Mouse (Mus musculus): Measurements from ENCODE around the gene Polq. TPM values are rescaled to one million over a fixed set of nuclear protein-coding genes. Genes with fewer than 3 reads are reported as not detected.

Polq gene
- polyA plus RNA-seq, 1 experiment, result 15.7 TPM

DNA sequence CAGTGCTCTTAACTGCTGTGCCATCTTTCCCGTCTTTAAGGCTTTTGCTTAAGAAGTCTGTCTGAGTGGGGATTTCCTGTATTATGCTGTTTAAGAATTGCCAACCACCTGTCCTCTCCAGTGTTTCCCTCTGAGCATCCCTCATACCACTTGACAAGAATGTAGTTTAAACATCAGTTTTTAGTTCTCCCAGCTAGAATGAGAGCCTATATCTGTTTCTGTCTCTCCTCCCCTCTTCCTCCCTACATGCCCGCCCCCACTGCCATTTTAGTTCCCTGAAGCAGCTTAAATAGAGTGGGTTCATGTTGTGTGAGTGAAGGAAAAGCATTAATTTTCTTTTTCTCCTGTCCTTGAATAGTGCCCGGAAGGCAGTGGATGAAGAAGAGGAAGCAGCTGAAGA, 48.0 kb downstream of the Polq start:
- Histone ChIP-seq H3K4me3 (ENCODE audit: low read depth, low read length) (no peak overlapping the region), H3K27ac (ENCODE audit: insufficient read depth, low read length) (no peak overlapping the region), H3K9ac (ENCODE audit: low read depth, poor library complexity, severe bottlenecking) (no peak overlapping the region), H3K36me3 (ENCODE audit: control insufficient read depth, insufficient read depth, low read length, poor library complexity, severe bottlenecking) (peaks cover 6% of the 10 kb centered on the region), H3K4me1 (ENCODE audit: control insufficient read depth, insufficient read depth, low read length) (no peaks in the 10 kb centered on the region), H3K9me3 (replicated peaks; ENCODE audit: control insufficient read depth, insufficient read depth, low read length, poor library complexity, severe bottlenecking) (no peaks in the 10 kb centered on the region), H3K27me3 (ENCODE audit: control insufficient read depth, insufficient read depth, low read length, poor library complexity, severe bottlenecking) (no peaks in the 10 kb centered on the region)
- TF ChIP-seq EP300 (IDR thresholded peaks at IDR 0.05; ENCODE audit: insufficient read depth, low read depth, low read length) (no peak), CTCF (IDR thresholded peaks at IDR 0.05; ENCODE audit: low read depth, low read length) (no peak), POLR2A (IDR thresholded peaks at IDR 0.05; ENCODE audit: insufficient read depth, low read length) (no peak)

DNA sequence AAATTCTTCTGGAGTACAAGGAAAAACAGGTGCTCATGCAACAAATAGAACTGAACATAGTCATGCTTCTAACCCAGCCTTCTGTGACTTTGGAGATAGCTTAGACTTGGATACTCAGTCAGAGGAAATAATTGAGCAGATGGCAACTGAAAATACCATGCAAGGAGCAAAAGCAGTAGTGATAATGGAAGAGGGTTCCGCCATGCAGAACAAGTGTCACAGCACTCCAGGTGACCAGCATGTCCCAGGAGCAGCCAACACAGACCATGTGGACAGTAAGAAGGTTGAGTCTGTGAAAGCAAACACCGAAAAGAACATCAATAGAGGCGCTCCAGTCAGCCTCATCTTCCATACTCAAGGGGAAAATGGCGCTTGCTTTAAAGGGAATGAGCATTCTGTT, 49.7 kb downstream of the Polq start:
- no peaks in the 10 kb centered on the region for H3K27me3 ChIP-seq (ENCODE audit: control insufficient read depth, insufficient read depth, low read length, poor library complexity, severe bottlenecking)
- H3K4me1 ChIP-seq (ENCODE audit: control insufficient read depth, insufficient read depth, low read length), result no peaks in the 10 kb centered on the region
- no peak for TF ChIP-seq CTCF (IDR thresholded peaks at IDR 0.05; ENCODE audit: low read depth, low read length)
- TF ChIP-seq POLR2A (IDR thresholded peaks at IDR 0.05; ENCODE audit: insufficient read depth, low read length), result no peak
- no peak for TF ChIP-seq EP300 (IDR thresholded peaks at IDR 0.05; ENCODE audit: insufficient read depth, low read depth, low read length)
- H3K9ac ChIP-seq (ENCODE audit: low read depth, poor library complexity, severe bottlenecking), result no peak overlapping the region
- H3K9me3 ChIP-seq (replicated peaks; ENCODE audit: control insufficient read depth, insufficient read depth, low read length, poor library complexity, severe bottlenecking), result no peaks in the 10 kb centered on the region
- H3K27ac ChIP-seq (ENCODE audit: insufficient read depth, low read length), result no peak overlapping the region
- no peak overlapping the region for H3K4me3 ChIP-seq (ENCODE audit: low read depth, low read length)
- H3K36me3 ChIP-seq (ENCODE audit: control insufficient read depth, insufficient read depth, low read length, poor library complexity, severe bottlenecking), result peaks cover 6% of the 10 kb centered on the region

GRCm38 (mm10) chr16:37072354-37072753, 60.8 kb downstream of the Polq start:
- H3K36me3 ChIP-seq (ENCODE audit: control insufficient read depth, insufficient read depth, low read length, poor library complexity, severe bottlenecking), result peaks cover 5% of the 10 kb centered on the region

GRCm38 (mm10) chr16:37089648-37090047, 78.1 kb downstream of the Polq start:
- Histone ChIP-seq H3K27me3 (ENCODE audit: control insufficient read depth, insufficient read depth, low read length, poor library complexity, severe bottlenecking) (no peaks in the 10 kb centered on the region), H3K9me3 (replicated peaks; ENCODE audit: control insufficient read depth, insufficient read depth, low read length, poor library complexity, severe bottlenecking) (no peaks in the 10 kb centered on the region), H3K4me3 (ENCODE audit: low read depth, low read length) (no peak overlapping the region), H3K4me1 (ENCODE audit: control insufficient read depth, insufficient read depth, low read length) (no peaks in the 10 kb centered on the region), H3K36me3 (ENCODE audit: control insufficient read depth, insufficient read depth, low read length, poor library complexity, severe bottlenecking) (no peaks in the 10 kb centered on the region; the same call in 1 of the 2 replicates), H3K27ac (ENCODE audit: insufficient read depth, low read length) (no peak overlapping the region), H3K9ac (ENCODE audit: low read depth, poor library complexity, severe bottlenecking) (no peak overlapping the region)
- no peak for TF ChIP-seq CTCF (IDR thresholded peaks at IDR 0.05; ENCODE audit: low read depth, low read length)
- no peak for TF ChIP-seq POLR2A (IDR thresholded peaks at IDR 0.05; ENCODE audit: insufficient read depth, low read length)
- no peak for TF ChIP-seq EP300 (IDR thresholded peaks at IDR 0.05; ENCODE audit: insufficient read depth, low read depth, low read length)

More at GRCm38 (mm10) chr16:37072354-37072753, 60.8 kb downstream of the Polq start:
- no peaks in the 10 kb centered on the region for H3K4me1 ChIP-seq (ENCODE audit: control insufficient read depth, insufficient read depth, low read length)
- TF ChIP-seq POLR2A (IDR thresholded peaks at IDR 0.05; ENCODE audit: insufficient read depth, low read length), result no peak
- TF ChIP-seq EP300 (IDR thresholded peaks at IDR 0.05; ENCODE audit: insufficient read depth, low read depth, low read length), result no peak
- no peak for TF ChIP-seq CTCF (IDR thresholded peaks at IDR 0.05; ENCODE audit: low read depth, low read length)
- no peaks in the 10 kb centered on the region for H3K9me3 ChIP-seq (replicated peaks; ENCODE audit: control insufficient read depth, insufficient read depth, low read length, poor library complexity, severe bottlenecking)
- H3K27me3 ChIP-seq (ENCODE audit: control insufficient read depth, insufficient read depth, low read length, poor library complexity, severe bottlenecking), result no peaks in the 10 kb centered on the region
- no peak overlapping the region for H3K4me3 ChIP-seq (ENCODE audit: low read depth, low read length)
- no peak overlapping the region for H3K9ac ChIP-seq (ENCODE audit: low read depth, poor library complexity, severe bottlenecking)
- no peak overlapping the region for H3K27ac ChIP-seq (ENCODE audit: insufficient read depth, low read length)

GRCm38 (mm10) chr16:37094169-37094833, 82.7 kb downstream of the Polq start:
- Histone ChIP-seq H3K27ac (ENCODE audit: insufficient read depth, low read length) (no peak overlapping the region), H3K36me3 (ENCODE audit: control insufficient read depth, insufficient read depth, low read length, poor library complexity, severe bottlenecking) (no peaks in the 10 kb centered on the region; the same call in 1 of the 2 replicates), H3K9me3 (replicated peaks; ENCODE audit: control insufficient read depth, insufficient read depth, low read length, poor library complexity, severe bottlenecking) (no peaks in the 10 kb centered on the region), H3K27me3 (ENCODE audit: control insufficient read depth, insufficient read depth, low read length, poor library complexity, severe bottlenecking) (no peaks in the 10 kb centered on the region), H3K4me1 (ENCODE audit: control insufficient read depth, insufficient read depth, low read length) (no peaks in the 10 kb centered on the region), H3K4me3 (ENCODE audit: low read depth, low read length) (no peak overlapping the region), H3K9ac (ENCODE audit: low read depth, poor library complexity, severe bottlenecking) (no peak overlapping the region)
- no peak for TF ChIP-seq CTCF (IDR thresholded peaks at IDR 0.05; ENCODE audit: low read depth, low read length)
- no peak for TF ChIP-seq EP300 (IDR thresholded peaks at IDR 0.05; ENCODE audit: insufficient read depth, low read depth, low read length)
- no peak for TF ChIP-seq POLR2A (IDR thresholded peaks at IDR 0.05; ENCODE audit: insufficient read depth, low read length)

DNA sequence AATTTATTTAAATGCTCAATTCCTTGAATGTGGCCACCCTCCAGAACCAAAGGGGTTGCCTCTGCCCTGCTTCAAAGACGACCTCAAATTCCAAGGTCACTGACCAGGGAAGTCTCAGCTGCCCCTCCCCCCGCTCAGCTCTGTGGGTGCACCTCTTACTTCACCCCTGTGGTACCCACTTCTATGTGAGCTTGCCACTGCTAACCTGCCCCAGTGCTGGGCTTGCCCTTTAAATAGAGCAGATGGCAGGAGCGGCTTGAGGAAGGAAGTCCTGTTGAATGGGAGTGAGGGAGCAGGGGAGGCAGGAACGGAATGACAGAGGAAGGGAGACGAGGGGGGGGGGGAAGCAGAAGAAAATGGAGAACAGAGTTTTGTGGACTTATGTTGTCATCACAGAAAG, 97.2 kb downstream of the Polq start:
- TF ChIP-seq EP300 (IDR thresholded peaks at IDR 0.05; ENCODE audit: insufficient read depth, low read depth, low read length) (no peak), CTCF (IDR thresholded peaks at IDR 0.05; ENCODE audit: low read depth, low read length) (no peak), POLR2A (IDR thresholded peaks at IDR 0.05; ENCODE audit: insufficient read depth, low read length) (no peak)
- Histone ChIP-seq H3K9ac (ENCODE audit: low read depth, poor library complexity, severe bottlenecking) (no peak overlapping the region), H3K36me3 (ENCODE audit: control insufficient read depth, insufficient read depth, low read length, poor library complexity, severe bottlenecking) (no peaks in the 10 kb centered on the region), H3K9me3 (replicated peaks; ENCODE audit: control insufficient read depth, insufficient read depth, low read length, poor library complexity, severe bottlenecking) (no peaks in the 10 kb centered on the region), H3K27me3 (ENCODE audit: control insufficient read depth, insufficient read depth, low read length, poor library complexity, severe bottlenecking) (no peaks in the 10 kb centered on the region), H3K27ac (ENCODE audit: insufficient read depth, low read length) (no peak overlapping the region), H3K4me1 (ENCODE audit: control insufficient read depth, insufficient read depth, low read length) (no peaks in the 10 kb centered on the region), H3K4me3 (ENCODE audit: low read depth, low read length) (no peak overlapping the region)

Measured in ES-Bruce4 (cell line).